Mouse (Mus musculus) heart, adult 2 months (tissue): Measurements from ENCODE around the gene Ccdc89. TPM values are rescaled to one million over a fixed set of nuclear protein-coding genes. Genes with fewer than 3 reads are reported as not detected.
A peak's percentile ranks its signal among the peaks of the same experiment; 100 is the strongest.

Experiments
- DNase-seq, 2 experiments: peaks; one replicate each; pipeline ENCODE4 v3.0.0; 2021
- H3K27ac ChIP-seq: fragments of 200-600 bp; 2 replicates; pipeline ENCODE4 v1.8.1; 2022
- H3K27me3 ChIP-seq: fragments of 200-500 bp; 2 replicates; pipeline ENCODE4 v1.6.1; 2012; ENCODE audit warnings: mild to moderate bottlenecking, low read length, inconsistent platforms, mixed read lengths; ENCODE audit not compliant: control insufficient read depth, insufficient read depth
- H3K36me3 ChIP-seq: fragments of 200-500 bp; 2 replicates; pipeline ENCODE4 v1.6.1; 2012; ENCODE audit warnings: low read length, inconsistent platforms; ENCODE audit not compliant: control insufficient read depth, insufficient read depth
- H3K4me1 ChIP-seq: fragments of 200-500 bp; 2 replicates; pipeline ENCODE4 v1.6.1; 2011; ENCODE audit warnings: low read length; ENCODE audit not compliant: control insufficient read depth, insufficient read depth
- H3K4me3 ChIP-seq: fragments of 200-600 bp; 2 replicates; pipeline ENCODE4 v1.8.1; 2022
- H3K79me2 ChIP-seq: fragments of 200-500 bp; replicated peaks from 2 replicates; pipeline ENCODE4 v1.6.1; 2012; ENCODE audit warnings: mild to moderate bottlenecking, inconsistent platforms, low read length, moderate library complexity, mixed read lengths; ENCODE audit not compliant: control insufficient read depth, insufficient read depth
- H3K9ac ChIP-seq: fragments of 200-500 bp; 2 replicates; pipeline ENCODE4 v1.6.1; 2012; ENCODE audit warnings: low read depth, mild to moderate bottlenecking, control low read depth, inconsistent platforms, low read length, mixed read lengths
- CTCF ChIP-seq: fragments of 200-600 bp; IDR thresholded peaks from 2 replicates; pipeline ENCODE4 v1.8.1; 2022; ENCODE audit warnings: antibody characterized with exemption, mild to moderate bottlenecking, moderate library complexity
- EP300 ChIP-seq: fragments of 200-500 bp; IDR thresholded peaks from 2 replicates; pipeline ENCODE4 v1.6.1; 2011; ENCODE audit warnings: low read depth, low read length, control low read depth; ENCODE audit not compliant: insufficient read depth
- POLR2A ChIP-seq: fragments of 200-500 bp; IDR thresholded peaks from 2 replicates; pipeline ENCODE4 v1.6.1; 2011; ENCODE audit warnings: mild to moderate bottlenecking, low read depth, low read length, control low read depth; ENCODE audit not compliant: insufficient read depth
- WGBS: fragments of 180-500 bp; shearing (Covaris S2); methylation state at CpG from one replicate; pipeline ENCODE4 v1.1.7; 2018; 5-methylcytosine and 5-hydroxymethylcytosine counted together
- intact Hi-C: fragments of 180-260 bp; cut with DNase I; formaldehyde crosslinking; loops from one replicate; pipeline ENCODE4 v1.15.1; 2025
- polyA plus RNA-seq: library from polyadenylated mRNA; depleted of rRNA; stranded (reverse); fragments of >200 nt; gene quantifications from 2 replicates; pipeline ENCODE4 v1.2.3, GENCODE M21; 2012; rRNA removed
- total RNA-seq, 2 experiments: library from RNA; stranded (reverse); gene quantifications; 2 replicates each; pipeline ENCODE4 v1.2.3; 2021

Ccdc89 gene
- total and polyA plus RNA-seq, 3 experiments = 0.16 to 0.18 TPM; not detected in 1

- Histone ChIP-seq H3K27me3 (no peaks in the 10 kb centered on the region), H3K36me3 (peaks cover 4% of the 10 kb centered on the region), H3K79me2 (no peaks in the 10 kb centered on the region), H3K4me1 (peaks cover 2% of the 10 kb centered on the region), H3K27ac (no peak overlapping the region), H3K9ac (no peak overlapping the region), H3K4me3 (no peak overlapping the region)
- TF ChIP-seq CTCF (no peak), EP300 (no peak), POLR2A (no peak)
- no peak for DNase-seq
- intact Hi-C loops = no loop called here
- 36% methylated on average over 10 of the region's 10 CpGs for WGBS
These were observed 34.0 kb downstream of the Ccdc89 start for GRCm38 (mm10) chr7:90460330-90460729.

DNA sequence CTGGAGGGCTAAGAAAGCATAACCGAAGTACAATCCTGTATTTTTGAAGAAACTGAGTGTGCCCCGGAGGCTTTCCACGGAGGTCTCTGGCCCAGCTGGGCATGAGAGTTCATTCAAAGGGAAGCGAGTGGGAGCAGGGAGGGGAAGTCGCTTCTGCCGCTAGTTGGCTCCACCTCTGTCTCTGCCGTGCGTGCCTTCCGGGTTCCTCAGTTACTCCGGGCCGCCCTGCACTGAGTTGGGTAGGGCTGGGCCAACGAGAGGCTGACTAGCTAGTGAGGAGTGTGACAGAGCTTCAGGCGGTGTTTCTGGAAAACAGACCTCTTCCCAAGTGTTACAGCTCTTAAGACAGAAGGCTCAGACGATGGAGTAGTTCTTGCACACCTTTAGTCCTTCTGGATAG lies 34.6 kb downstream of the Ccdc89 start:
- H3K36me3 ChIP-seq = no peaks in the 10 kb centered on the region
- intact Hi-C loops = no loop called here
- WGBS = 18% methylated on average over 14 of the region's 14 CpGs
- no peak overlapping the region for H3K27ac ChIP-seq
- H3K79me2 ChIP-seq = no peaks in the 10 kb centered on the region
- DNase-seq = peak; percentile 37 to 49
- TF ChIP-seq CTCF = peak; percentile 58
- TF ChIP-seq EP300 = no peak
- peaks cover 2% of the 10 kb centered on the region for H3K4me1 ChIP-seq
- H3K9ac ChIP-seq = no peak overlapping the region
- H3K27me3 ChIP-seq = no peaks in the 10 kb centered on the region
- H3K4me3 ChIP-seq = no peak overlapping the region

DNA sequence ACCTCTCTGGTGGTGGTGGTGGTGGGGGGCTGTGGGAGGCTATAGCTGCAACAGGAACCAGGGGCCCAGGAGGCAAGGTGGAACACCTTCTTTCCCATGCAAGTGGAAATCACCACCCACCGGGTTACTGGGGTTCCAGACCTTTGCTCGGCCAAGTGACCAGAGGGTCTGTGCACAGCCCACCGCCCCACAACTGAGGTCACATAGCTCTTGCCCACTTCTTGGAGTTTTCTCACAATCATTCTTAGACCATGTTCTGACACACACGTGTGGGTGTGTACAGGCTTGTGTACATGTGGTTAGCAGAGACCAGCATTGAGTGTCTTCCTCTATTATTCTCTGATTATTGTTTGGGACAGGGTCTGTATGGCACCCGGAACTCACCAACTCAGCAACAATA lies 35.1 kb downstream of the Ccdc89 start:
- Histone ChIP-seq H3K27ac (no peak overlapping the region), H3K36me3 (no peaks in the 10 kb centered on the region), H3K79me2 (no peaks in the 10 kb centered on the region), H3K9ac (no peak overlapping the region), H3K27me3 (no peaks in the 10 kb centered on the region), H3K4me1 (no peaks in the 10 kb centered on the region; the same call in 1 of the 2 replicates), H3K4me3 (no peak overlapping the region)
- WGBS = 94% methylated on average over 5 of the region's 5 CpGs
- no peak for DNase-seq
- no peak for TF ChIP-seq EP300
- TF ChIP-seq POLR2A = no peak
- intact Hi-C loops = no loop called here

GRCm38 (mm10) chr7:90473511-90473910 lies 47.1 kb downstream of the Ccdc89 start:
- intact Hi-C loops = no loop called here
- no peak for DNase-seq
- Histone ChIP-seq H3K27ac (no peak overlapping the region), H3K36me3 (no peaks in the 10 kb centered on the region), H3K4me3 (no peak overlapping the region), H3K79me2 (no peaks in the 10 kb centered on the region; the same call in 1 of the 2 replicates), H3K27me3 (no peaks in the 10 kb centered on the region), H3K4me1 (peaks cover 2% of the 10 kb centered on the region), H3K9ac (no peak overlapping the region)
- WGBS = 57% methylated on average over 2 of the region's 2 CpGs
- TF ChIP-seq EP300 (no peak), CTCF (no peak), POLR2A (no peak)

DNA sequence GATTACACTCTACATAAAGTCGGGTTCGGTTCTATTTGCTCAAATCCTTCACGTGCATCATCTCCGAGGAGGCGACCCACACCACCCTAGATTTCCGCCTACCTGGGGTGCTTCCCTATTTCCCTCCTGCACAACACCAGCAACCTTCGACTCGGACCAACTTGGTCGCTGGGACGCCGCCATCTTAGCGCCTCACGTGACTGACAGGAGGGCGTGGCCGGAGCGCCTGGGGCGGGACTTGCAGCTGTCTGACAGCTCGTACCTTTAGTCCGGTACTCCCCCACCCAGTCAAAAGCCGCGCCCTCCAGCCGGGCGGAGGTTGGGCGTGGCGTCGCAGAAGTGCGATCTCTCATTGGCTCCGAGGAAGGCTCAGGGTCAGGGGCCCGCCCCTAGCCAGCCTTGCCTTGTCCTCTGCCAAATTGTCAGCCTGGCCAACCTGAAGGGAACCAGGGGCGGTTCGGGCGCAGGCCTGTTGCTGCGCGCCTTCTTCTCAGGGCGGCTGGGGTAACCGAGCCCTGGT lies 49.5 kb downstream of the Ccdc89 start, which contains the start of gene Tmem126b:
Gene Tmem126b, minus strand, starts transcription at position 209 of the 520 bp plus-strand sequence.
- Histone ChIP-seq H3K4me1 (peaks cover 2% of the 10 kb centered on the region), H3K4me3 (peak within 1 kb of the TSS; percentile 89), H3K27ac (peak within 1 kb of the TSS; percentile 88), H3K27me3 (no peaks in the 10 kb centered on the region), H3K9ac (peak within 1 kb of the TSS; percentile 87), H3K36me3 (no peaks in the 10 kb centered on the region), H3K79me2 (no peaks in the 10 kb centered on the region; the same call in 1 of the 2 replicates)
- intact Hi-C loops = loop anchor here (1.0 kb wide), 2 partner anchors 19 to 32 kb away; partner anchors contain the start of gene Tmem126a
- WGBS = under 1% methylated on average over 36 of the region's 36 CpGs
- peak; percentile 100 for DNase-seq
- TF ChIP-seq POLR2A = peak; percentile 92
- TF ChIP-seq CTCF = no peak
- peak; percentile 66; the same call in 1 of the 2 replicates for TF ChIP-seq EP300

- H3K4me3 ChIP-seq = peak within 1 kb of the TSS; percentile 89
- intact Hi-C loops = loop anchor here (1.0 kb wide), 1 partner anchor 32 kb away; no protein-coding TSS in a partner anchor
- H3K9ac ChIP-seq = peak within 1 kb of the TSS; percentile 87
- no peaks in the 10 kb centered on the region; the same call in 1 of the 2 replicates for H3K79me2 ChIP-seq
- H3K4me1 ChIP-seq = peaks cover 2% of the 10 kb centered on the region
- no peaks in the 10 kb centered on the region for H3K27me3 ChIP-seq
- peak within 1 kb of the TSS; percentile 88 for H3K27ac ChIP-seq
- under 1% methylated on average over 32 of the region's 32 CpGs for WGBS
- DNase-seq = no peak
- no peaks in the 10 kb centered on the region for H3K36me3 ChIP-seq
- TF ChIP-seq EP300 = no peak
- no peak for TF ChIP-seq POLR2A
- no peak for TF ChIP-seq CTCF
These were observed 50.2 kb downstream of the Ccdc89 start, which contains the start of gene Dlg2 for GRCm38 (mm10) chr7:90476313-90477245. Gene Dlg2 (plus strand): TSS chr7:90476672.

Other genes starting within 250 kb of the Ccdc89 start
- gene Ccdc83, start 160.8 kb upstream of the Ccdc89 start, total RNA-seq = not detected
- gene Ccdc83, start 160.8 kb upstream of the Ccdc89 start, polyA plus RNA-seq = 0.10 and 0.26 TPM in 2 replicates
- gene Sytl2, start 124.3 kb upstream of the Ccdc89 start, total RNA-seq = 1 to 10 TPM; 2.1 to 3.8 TPM
- 3.3 and 4.1 TPM in 2 replicates for gene Sytl2, start 124.3 kb upstream of the Ccdc89 start, polyA plus RNA-seq
- gene Crebzf, start 16.2 kb downstream of the Ccdc89 start, total RNA-seq = 10 to 100 TPM; 18.0 to 20.4 TPM
- 12.3 and 17.5 TPM in 2 replicates for gene Crebzf, start 16.2 kb downstream of the Ccdc89 start, polyA plus RNA-seq
- gene Tmem126a, start 30.7 kb downstream of the Ccdc89 start, total RNA-seq = 100 to 1,000 TPM; 111 to 140 TPM
- 72.6 and 110 TPM in 2 replicates for gene Tmem126a, start 30.7 kb downstream of the Ccdc89 start, polyA plus RNA-seq
- gene Tmem126b, start 49.4 kb downstream of the Ccdc89 start, total RNA-seq = 10 to 100 TPM; 24.8 to 25.4 TPM
- gene Tmem126b, start 49.4 kb downstream of the Ccdc89 start, polyA plus RNA-seq = 10.7 and 18.2 TPM in 2 replicates
- 1 to 10 TPM; 1.7 to 1.9 TPM for gene Dlg2, start 50.1 kb downstream of the Ccdc89 start, total RNA-seq
- gene Dlg2, start 50.1 kb downstream of the Ccdc89 start, polyA plus RNA-seq = 0.72 and 1.1 TPM in 2 replicates